Mouse (Mus musculus): ENCODE results near the gene Apba1.

Gene Apba1

GRCm38 (mm10) chr19:23874502-23874901 is 115.8 kb downstream of the Apba1 start:
- no peak for DNase-seq (ENCODE audit: low spot score in 2 of 2)

GRCm38 (mm10) chr19:23875819-23876218 is 117.1 kb downstream of the Apba1 start:
- no peak for DNase-seq (ENCODE audit: low spot score in 2 of 2)

GRCm38 (mm10) chr19:23879862-23880261 is 121.2 kb downstream of the Apba1 start:
- DNase-seq (ENCODE audit: low spot score in 2 of 2) = no peak

- no peak for DNase-seq (ENCODE audit: low spot score in 2 of 2)
Measured at GRCm38 (mm10) chr19:23886169-23886568, 127.5 kb downstream of the Apba1 start.

GRCm38 (mm10) chr19:23891421-23891820 is 132.7 kb downstream of the Apba1 start:
- DNase-seq (ENCODE audit: low spot score in 2 of 2) = no peak

- peak in 1 of 2 experiments; percentile 20 for DNase-seq (ENCODE audit: low spot score in 2 of 2)
Measured at GRCm38 (mm10) chr19:23892633-23893032, 133.9 kb downstream of the Apba1 start.

GRCm38 (mm10) chr19:23893093-23893889 is 134.6 kb downstream of the Apba1 start:
- DNase-seq (ENCODE audit: low spot score in 2 of 2) = peak; percentile 31 to 52

GRCm38 (mm10) chr19:23893946-23894345 is 135.3 kb downstream of the Apba1 start:
- no peak for DNase-seq (ENCODE audit: low spot score in 2 of 2)

- DNase-seq (ENCODE audit: low spot score in 2 of 2) = no peak
Measured at GRCm38 (mm10) chr19:23894822-23895221, 136.1 kb downstream of the Apba1 start.

- DNase-seq (ENCODE audit: low spot score in 2 of 2) = no peak
Measured at GRCm38 (mm10) chr19:23896915-23897314, 138.2 kb downstream of the Apba1 start.

GRCm38 (mm10) chr19:23898501-23898900 is 139.8 kb downstream of the Apba1 start:
- no peak for DNase-seq (ENCODE audit: low spot score in 2 of 2)

GRCm38 (mm10) chr19:23901177-23901576 is 142.5 kb downstream of the Apba1 start:
- no peak for DNase-seq (ENCODE audit: low spot score in 2 of 2)

GRCm38 (mm10) chr19:23901768-23902167 is 143.1 kb downstream of the Apba1 start:
- no peak for DNase-seq (ENCODE audit: low spot score in 2 of 2)

GRCm38 (mm10) chr19:23903066-23903465 is 144.4 kb downstream of the Apba1 start:
- no peak for DNase-seq (ENCODE audit: low spot score in 2 of 2)

- DNase-seq (ENCODE audit: low spot score in 2 of 2) = no peak
Measured at GRCm38 (mm10) chr19:23904922-23905321, 146.2 kb downstream of the Apba1 start.

- no peak for DNase-seq (ENCODE audit: low spot score in 2 of 2)
Measured at GRCm38 (mm10) chr19:23905772-23906171, 147.1 kb downstream of the Apba1 start.

- no peak for DNase-seq (ENCODE audit: low spot score in 2 of 2)
Measured at GRCm38 (mm10) chr19:23910345-23910744, 151.7 kb downstream of the Apba1 start.

GRCm38 (mm10) chr19:23919384-23920219 is 160.9 kb downstream of the Apba1 start:
- DNase-seq (ENCODE audit: low spot score in 2 of 2) = no peak

GRCm38 (mm10) chr19:23920220-23920544 is 161.5 kb downstream of the Apba1 start:
- no peak for DNase-seq (ENCODE audit: low spot score in 2 of 2)

GRCm38 (mm10) chr19:23922601-23923000 is 163.9 kb downstream of the Apba1 start:
- DNase-seq (ENCODE audit: low spot score in 2 of 2) = no peak

GRCm38 (mm10) chr19:23924057-23924456 is 165.4 kb downstream of the Apba1 start:
- no peak for DNase-seq (ENCODE audit: low spot score in 2 of 2)

- DNase-seq (ENCODE audit: low spot score in 2 of 2) = no peak
Measured at GRCm38 (mm10) chr19:23924791-23925190, 166.1 kb downstream of the Apba1 start.

- no peak for DNase-seq (ENCODE audit: low spot score in 2 of 2)
Measured at GRCm38 (mm10) chr19:23925541-23925940, 166.9 kb downstream of the Apba1 start.

Measured in frontal cortex, postnatal 25 days (tissue).